Mouse (Mus musculus) small intestine, adult 2 months (tissue): ENCODE results near the gene Map2k4.

Experiments
- CTCF ChIP-seq: fragments of 200-500 bp; IDR thresholded peaks from 2 replicates; pipeline ENCODE4 v1.5.1; 2012; ENCODE audit warnings: low read depth, mild to moderate bottlenecking, control low read depth, inconsistent platforms, low read length, moderate library complexity, mixed read lengths; ENCODE audit not compliant: insufficient replicate concordance, insufficient read length; ENCODE audit errors: extremely low read depth
- POLR2A ChIP-seq: fragments of 200-500 bp; IDR thresholded peaks from 2 replicates; pipeline ENCODE4 v1.6.1; 2012; ENCODE audit warnings: low read depth, mild to moderate bottlenecking, control low read depth, inconsistent platforms, low read length, moderate library complexity

- TF ChIP-seq POLR2A = peak; percentile 42
- TF ChIP-seq CTCF = no peak
Observed at GRCm38 (mm10) chr11:65806909-65807504, 18.9 kb upstream of the Map2k4 start, which contains the start of gene Zkscan6.
